Mouse (Mus musculus) stomach, postnatal 0 days (tissue): ENCODE results near the gene Slc25a33.

Source experiments
- CTCF ChIP-seq: IDR thresholded peaks from 2 replicates; pipeline ENCODE4 v1.5.1; 2016; ENCODE audit warnings: antibody characterized with exemption, low read depth, mild to moderate bottlenecking, moderate library complexity
- EP300 ChIP-seq: optimal IDR thresholded peaks from 2 replicates; pipeline ENCODE3; 2016; ENCODE audit warnings: antibody characterized with exemption

GRCm38 (mm10) chr4:149775760-149776362 is 1.8 kb upstream of the Slc25a33 start:
- TF ChIP-seq CTCF (no peak), EP300 (no peak)
